Mouse (Mus musculus): Measurements from ENCODE around the gene Laptm5.

- TF ChIP-seq POLR2A (IDR thresholded peaks at IDR 0.05; ENCODE audit: insufficient read depth, low read depth, low read length) (no peak), CTCF (IDR thresholded peaks at IDR 0.05; ENCODE audit: insufficient read depth, low read depth, low read length) (no peak)
Measured at GRCm38 (mm10) chr4:130874601-130875000, 38.3 kb upstream of the Laptm5 start.

Measured in olfactory bulb, adult 2 months (tissue).